Mouse (Mus musculus): Measurements from ENCODE around the gene Xrcc3.

The Xrcc3 gene

GRCm38 (mm10) chr12:111813766-111814617, at the start of gene Xrcc3, which contains the start of gene Zfyve21:
Gene Xrcc3, minus strand, starts transcription at chr12:111813873.
Gene Zfyve21, plus strand, starts transcription at chr12:111814170.
- peak; percentile 97 for DNase-seq (ENCODE audit: low spot score in 2 of 2)

GRCm38 (mm10) chr12:111855448-111855847, 41.8 kb upstream of the Xrcc3 start:
- DNase-seq (ENCODE audit: low spot score in 2 of 2), result no peak

GRCm38 (mm10) chr12:111853546-111853945, 39.9 kb upstream of the Xrcc3 start:
- no peak for DNase-seq (ENCODE audit: low spot score in 2 of 2)

- no peak for DNase-seq (ENCODE audit: low spot score in 2 of 2)
Observed at GRCm38 (mm10) chr12:111853011-111853436, 39.4 kb upstream of the Xrcc3 start.

GRCm38 (mm10) chr12:111851745-111852144, 38.1 kb upstream of the Xrcc3 start:
- no peak for DNase-seq (ENCODE audit: low spot score in 2 of 2)

- no peak for DNase-seq (ENCODE audit: low spot score in 2 of 2)
Observed at GRCm38 (mm10) chr12:111851235-111851634, 37.6 kb upstream of the Xrcc3 start.

GRCm38 (mm10) chr12:111848300-111848798, 34.7 kb upstream of the Xrcc3 start:
- DNase-seq (ENCODE audit: low spot score in 2 of 2), result no peak

GRCm38 (mm10) chr12:111846815-111847214, 33.1 kb upstream of the Xrcc3 start:
- DNase-seq (ENCODE audit: low spot score in 2 of 2), result no peak

- no peak for DNase-seq (ENCODE audit: low spot score in 2 of 2)
Observed at GRCm38 (mm10) chr12:111845953-111846352, 32.3 kb upstream of the Xrcc3 start.

- no peak for DNase-seq (ENCODE audit: low spot score in 2 of 2)
Observed at GRCm38 (mm10) chr12:111843470-111843869, 29.8 kb upstream of the Xrcc3 start.

- DNase-seq (ENCODE audit: low spot score in 2 of 2), result peak in 1 of 2 experiments; percentile 60
Observed at GRCm38 (mm10) chr12:111842565-111843433, 29.1 kb upstream of the Xrcc3 start.

- DNase-seq (ENCODE audit: low spot score in 2 of 2), result no peak
Observed at GRCm38 (mm10) chr12:111833457-111833856, 19.8 kb upstream of the Xrcc3 start.

- no peak for DNase-seq (ENCODE audit: low spot score in 2 of 2)
Observed at GRCm38 (mm10) chr12:111832643-111833042, 19.0 kb upstream of the Xrcc3 start.

- no peak for DNase-seq (ENCODE audit: low spot score in 2 of 2)
Observed at GRCm38 (mm10) chr12:111830375-111830774, 16.7 kb upstream of the Xrcc3 start.

- DNase-seq (ENCODE audit: low spot score in 2 of 2), result no peak
Observed at GRCm38 (mm10) chr12:111829954-111830353, 16.3 kb upstream of the Xrcc3 start.

GRCm38 (mm10) chr12:111829447-111829846, 15.8 kb upstream of the Xrcc3 start:
- no peak for DNase-seq (ENCODE audit: low spot score in 2 of 2)

- no peak for DNase-seq (ENCODE audit: low spot score in 2 of 2)
Observed at GRCm38 (mm10) chr12:111827556-111827955, 13.9 kb upstream of the Xrcc3 start.

- no peak for DNase-seq (ENCODE audit: low spot score in 2 of 2)
Observed at GRCm38 (mm10) chr12:111821931-111822330, 8.3 kb upstream of the Xrcc3 start.

GRCm38 (mm10) chr12:111820708-111821107, 7.0 kb upstream of the Xrcc3 start:
- DNase-seq (ENCODE audit: low spot score in 2 of 2), result no peak

- DNase-seq (ENCODE audit: low spot score in 2 of 2), result no peak
Observed at GRCm38 (mm10) chr12:111819936-111820335, 6.3 kb upstream of the Xrcc3 start.

- no peak for DNase-seq (ENCODE audit: low spot score in 2 of 2)
Observed at GRCm38 (mm10) chr12:111817991-111818390, 4.3 kb upstream of the Xrcc3 start.

- peak in 1 of 2 experiments; percentile 57 for DNase-seq (ENCODE audit: low spot score in 2 of 2)
Observed at GRCm38 (mm10) chr12:111816967-111817366, 3.3 kb upstream of the Xrcc3 start.
